Comparison of ENCODE assay signal across 11 mouse cellular contexts in genomic region chr15:36892576-36893205, GRCm38 (mm10).
DNase-seq lines count a peak whose midpoint lies in the region; ATAC-seq lines count a peak whose summit lies in the region.
"Had no signal": no experiment of that assay in that cellular context is flagged by ENCODE, and none has a peak within 500 bp of the region (broad histone marks: within the 10 kb centered on the region; RNA-seq: fewer than 3 reads in every experiment).

No protein-coding gene starts in this region.

- peak overlapping the region; percentile 23; the same call in 1 of the 2 replicates for H3K4me3 ChIP-seq in heart, embryonic 10.5 days
- no peak overlapping the region for H3K4me3 ChIP-seq in forebrain, embryonic 13.5 days
- no peak overlapping the region for H3K4me3 ChIP-seq in limb, embryonic 15.5 days
- H3K4me3 ChIP-seq: erythroblast, embryonic 14.5 days had no signal

- peak overlapping the region; percentile 13; the same call in 1 of the 2 replicates for H3K27ac ChIP-seq in heart, embryonic 10.5 days
- H3K27ac ChIP-seq in forebrain, embryonic 13.5 days, result no peak overlapping the region
- no peak overlapping the region for H3K27ac ChIP-seq in limb, embryonic 15.5 days

- peak overlapping the region; percentile 28 for H3K4me2 ChIP-seq in forebrain, embryonic 13.5 days
- H3K4me2 ChIP-seq in limb, embryonic 15.5 days, result 0 out of 2 replicates have a peak overlapping the region, but pooled peaks have one; percentile 10

- H3K27me3 ChIP-seq in heart, embryonic 10.5 days (ENCODE audit: insufficient read depth, poor library complexity, severe bottlenecking), result 0 out of 2 replicates have a peak, but pooled peaks cover 4% of the 10 kb centered on the region
- H3K27me3 ChIP-seq in forebrain, embryonic 13.5 days, result peaks cover 9% of the 10 kb centered on the region; the same call in 1 of the 2 replicates
- no peaks in the 10 kb centered on the region for H3K27me3 ChIP-seq in limb, embryonic 15.5 days

- H3K4me1 ChIP-seq in heart, embryonic 10.5 days, result peaks cover 24% of the 10 kb centered on the region
- peaks cover 8% of the 10 kb centered on the region for H3K4me1 ChIP-seq in forebrain, embryonic 13.5 days
- H3K4me1 ChIP-seq in limb, embryonic 15.5 days, result peaks cover 22% of the 10 kb centered on the region

- H3K36me3 ChIP-seq in heart, embryonic 10.5 days, result no peaks in the 10 kb centered on the region
- no peaks in the 10 kb centered on the region for H3K36me3 ChIP-seq in forebrain, embryonic 13.5 days (ENCODE audit: poor library complexity, severe bottlenecking)
- no peaks in the 10 kb centered on the region for H3K36me3 ChIP-seq in limb, embryonic 15.5 days

- no peak for ATAC-seq in forebrain, embryonic 13.5 days
- no peak for ATAC-seq in limb, embryonic 15.5 days (ENCODE audit: insufficient number of reproducible peaks, low FRiP score, low TSS enrichment, low read depth)

- H3K9me3 ChIP-seq in heart, embryonic 10.5 days, result no peaks in the 10 kb centered on the region
- no peaks in the 10 kb centered on the region for H3K9me3 ChIP-seq in forebrain, embryonic 13.5 days (replicated peaks)
- H3K9me3 ChIP-seq in limb, embryonic 15.5 days, result no peaks in the 10 kb centered on the region

- H3K9ac ChIP-seq in forebrain, embryonic 13.5 days, result no peak overlapping the region
- no peak overlapping the region for H3K9ac ChIP-seq in limb, embryonic 15.5 days

- no peak for DNase-seq in heart, embryonic 10.5 days (ENCODE audit: low spot score)
- no peak for DNase-seq in heart, postnatal 10 days
- peak; percentile 83 for DNase-seq in cerebellum, adult 11-12 months
- no peak for DNase-seq in Muller cell, postnatal 12 days (ENCODE audit: inconsistent ontology term)
- no peak for DNase-seq in frontal cortex, postnatal 25 days (ENCODE audit: low spot score in 2 of 2)
- no peak for DNase-seq in thymus, adult 18-20 months
- DNase-seq: kidney, postnatal 14 days; lung, postnatal 4 days had no signal

- intact Hi-C loops in heart, postnatal 10 days (cut with DNase I), result no loop called here

- WGBS in heart, embryonic 10.5 days, result 9% methylated on average over 15 of the region's 15 CpGs
- 8% methylated on average over 15 of the region's 15 CpGs for WGBS in forebrain, embryonic 13.5 days
- WGBS in limb, embryonic 15.5 days, result 9% methylated on average over 15 of the region's 15 CpGs
